In the genomic region with DNA sequence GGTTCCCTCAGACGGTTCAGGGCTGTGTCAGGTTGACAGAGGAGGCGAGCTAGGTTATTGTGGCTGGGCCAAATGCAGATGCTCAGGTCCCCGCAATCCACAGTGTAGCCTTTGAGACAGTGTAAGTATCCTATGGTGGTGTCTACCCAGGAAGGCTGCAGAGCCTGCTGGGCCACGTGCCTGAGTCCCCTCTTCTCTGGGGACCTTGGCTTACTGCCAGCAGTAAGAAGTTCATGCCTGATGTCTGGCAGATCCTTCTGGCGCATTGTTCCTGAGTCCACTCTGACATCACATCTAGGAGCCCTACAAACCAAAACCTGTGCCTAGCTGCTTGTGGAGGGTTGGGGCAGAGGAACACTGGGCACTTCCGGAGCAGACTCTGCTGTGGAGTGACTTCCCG, we compare ENCODE assay signal across 29 mouse cellular contexts. TPM values are rescaled to one million over a fixed set of nuclear protein-coding genes. Genes with fewer than 3 reads are reported as not detected.
DNase-seq lines count a peak whose midpoint lies in the region; ATAC-seq and TF ChIP-seq lines count a peak whose summit lies in the region.
"Had no signal": no experiment of that assay in that cellular context is flagged by ENCODE, and none has a peak within 500 bp of the region (broad histone marks: within the 10 kb centered on the region; RNA-seq: fewer than 3 reads in every experiment).

No protein-coding gene starts in this region.

- 73% methylated on average over 7 of the region's 7 CpGs for WGBS in forebrain, embryonic 13.5 days
- WGBS in forebrain, embryonic 10.5 days, result 81% methylated on average over 7 of the region's 7 CpGs
- whole genome bisulfite sequencing in midbrain, postnatal 0 days, result 74% methylated on average over 7 of the region's 7 CpGs
- WGBS in midbrain, embryonic 10.5 days, result 83% methylated on average over 7 of the region's 7 CpGs

- 0 out of 2 replicates have a peak overlapping the region, but pooled peaks have one; percentile 16 for H3K9ac ChIP-seq in forebrain, embryonic 13.5 days
- H3K9ac ChIP-seq in midbrain, postnatal 0 days (replicated peaks; ENCODE audit: low read length, poor library complexity, severe bottlenecking), result 0 out of 2 replicates have a peak overlapping the region, but pooled peaks have one; percentile 0
- H3K9ac ChIP-seq: forebrain, postnatal 0 days; hindbrain, embryonic 12.5 days; hindbrain, embryonic 15.5 days had no signal

- peaks cover 4% of the 10 kb centered on the region; the same call in 1 of the 2 replicates for H3K4me1 ChIP-seq in forebrain, embryonic 13.5 days
- H3K4me1 ChIP-seq in forebrain, embryonic 10.5 days, result 0 out of 2 replicates have a peak, but pooled peaks cover 3% of the 10 kb centered on the region
- no peaks in the 10 kb centered on the region for H3K4me1 ChIP-seq in midbrain, postnatal 0 days (ENCODE audit: insufficient read depth, low read length)
- 0 out of 2 replicates have a peak, but pooled peaks cover 2% of the 10 kb centered on the region for H3K4me1 ChIP-seq in midbrain, embryonic 10.5 days
- H3K4me1 ChIP-seq: heart, embryonic 10.5 days; hindbrain, embryonic 12.5 days; hindbrain, embryonic 15.5 days had no signal

- intact Hi-C loops in left cerebral cortex, postnatal 4 days (cut with DNase I), result loop anchor here (10.0 kb wide), 1 partner anchor 278 kb away; a partner anchor contains a TSS

- no peaks in the 10 kb centered on the region for H3K36me3 ChIP-seq in forebrain, embryonic 13.5 days (ENCODE audit: poor library complexity, severe bottlenecking)
- no peaks in the 10 kb centered on the region for H3K36me3 ChIP-seq in forebrain, embryonic 10.5 days (replicated peaks)
- peaks cover 16% of the 10 kb centered on the region; the same call in 1 of the 2 replicates for H3K36me3 ChIP-seq in midbrain, postnatal 0 days (ENCODE audit: insufficient read depth, low read length)
- H3K36me3 ChIP-seq in midbrain, embryonic 10.5 days, result no peaks in the 10 kb centered on the region
- H3K36me3 ChIP-seq: G1E; heart, embryonic 10.5 days; hindbrain, embryonic 12.5 days; hindbrain, embryonic 15.5 days had no signal

- no peak for DNase-seq in forebrain, embryonic 10.5 days (ENCODE audit: extremely low spot score, low spot score)
- DNase-seq in left cerebral cortex, postnatal 4 days, result peak; percentile 24
- no peak for DNase-seq in left cerebral cortex, adult 18-20 months (ENCODE audit: low spot score in 2 of 2)
- DNase-seq in midbrain, postnatal 0 days (ENCODE audit: low spot score), result no peak
- DNase-seq in midbrain, embryonic 10.5 days (ENCODE audit: low spot score), result no peak
- peak; percentile 18 for DNase-seq in 416B (ENCODE audit: low read depth)
- no peak for DNase-seq in adrenal gland, postnatal 14 days
- DNase-seq: adrenal gland, postnatal 10 days; B cell, adult 2 months; cerebellum, adult 18-20 months; cerebellum, adult 9-10 months; cerebellum, postnatal 14 days; forebrain, postnatal 0 days; gastrocnemius, postnatal 25 days; heart, adult 2 months had no signal

- no peaks in the 10 kb centered on the region for H3K27me3 ChIP-seq in forebrain, embryonic 13.5 days
- H3K27me3 ChIP-seq in forebrain, embryonic 10.5 days (ENCODE audit: poor library complexity, severe bottlenecking), result no peaks in the 10 kb centered on the region
- no peaks in the 10 kb centered on the region for H3K27me3 ChIP-seq in midbrain, postnatal 0 days (ENCODE audit: insufficient read depth, low read length)
- no peaks in the 10 kb centered on the region for H3K27me3 ChIP-seq in midbrain, embryonic 10.5 days (ENCODE audit: low read depth, poor library complexity, severe bottlenecking)
- H3K27me3 ChIP-seq: hindbrain, embryonic 12.5 days; hindbrain, embryonic 15.5 days had no signal

- H3K27ac ChIP-seq in forebrain, embryonic 13.5 days, result no peak overlapping the region
- H3K27ac ChIP-seq in forebrain, embryonic 10.5 days, result no peak overlapping the region
- no peak overlapping the region for H3K27ac ChIP-seq in midbrain, postnatal 0 days (ENCODE audit: low read depth, low read length)
- H3K27ac ChIP-seq in midbrain, embryonic 10.5 days (replicated peaks), result no peak overlapping the region; the same call in 1 of the 2 replicates
- H3K27ac ChIP-seq: heart, adult 2 months; heart, embryonic 10.5 days; hindbrain, embryonic 12.5 days; hindbrain, embryonic 15.5 days had no signal

- no peak for TF ChIP-seq CTCF in midbrain, postnatal 0 days (IDR thresholded peaks at IDR 0.05)

- no peaks in the 10 kb centered on the region for H3K9me3 ChIP-seq in forebrain, embryonic 13.5 days (replicated peaks)
- no peaks in the 10 kb centered on the region for H3K9me3 ChIP-seq in forebrain, embryonic 10.5 days
- no peaks in the 10 kb centered on the region for H3K9me3 ChIP-seq in midbrain, postnatal 0 days (ENCODE audit: low read length)
- no peaks in the 10 kb centered on the region for H3K9me3 ChIP-seq in midbrain, embryonic 10.5 days (replicated peaks)
- H3K9me3 ChIP-seq: heart, embryonic 10.5 days; hindbrain, embryonic 12.5 days; hindbrain, embryonic 15.5 days had no signal

- no peak for ATAC-seq in forebrain, embryonic 13.5 days
- no peak for ATAC-seq in midbrain, postnatal 0 days (ENCODE audit: low FRiP score)
- ATAC-seq: forebrain, postnatal 0 days; Patski had no signal

- no peak overlapping the region for H3K4me2 ChIP-seq in forebrain, embryonic 13.5 days
- no peak overlapping the region for H3K4me2 ChIP-seq in midbrain, postnatal 0 days (ENCODE audit: low read depth, low read length, poor library complexity, severe bottlenecking)
- H3K4me2 ChIP-seq: hindbrain, embryonic 12.5 days; hindbrain, embryonic 15.5 days had no signal

- H3K4me3 ChIP-seq in forebrain, embryonic 13.5 days, result no peak overlapping the region
- no peak overlapping the region for H3K4me3 ChIP-seq in forebrain, embryonic 10.5 days
- H3K4me3 ChIP-seq in midbrain, postnatal 0 days (ENCODE audit: low read depth, low read length), result no peak overlapping the region
- H3K4me3 ChIP-seq in midbrain, embryonic 10.5 days, result no peak overlapping the region
- H3K4me3 ChIP-seq: heart, adult 2 months; heart, embryonic 10.5 days; hindbrain, embryonic 12.5 days; hindbrain, embryonic 15.5 days had no signal

RNA-seq across cellular contexts. Expression of a gene that starts 27.2 kb away (rescaled TPM):
- polyA plus RNA-seq in forebrain, embryonic 13.5 days (2015; fragmentation: Nextera tagmentation; extraction: Ambion mirVana), result 0.40 and 0.68 TPM in 2 replicates
- polyA plus RNA-seq in forebrain, embryonic 10.5 days (2016; fragmentation: Nextera tagmentation; extraction: Ambion mirVana), result not detected in 2 replicates
- 10 to 100 TPM; 33.2 to 36.8 TPM for total RNA-seq in left cerebral cortex, postnatal 4 days (2021)
- total RNA-seq in left cerebral cortex, adult 18-20 months (2021), result 10 to 100 TPM; 34.0 to 35.9 TPM
- total RNA-seq in midbrain, postnatal 0 days (2014; rRNA removed), result 19.4 and 29.5 TPM in 2 replicates
- polyA plus RNA-seq in midbrain, postnatal 0 days (2015; fragmentation: Nextera tagmentation; extraction: Ambion mirVana), result 1.2 and 1.6 TPM in 2 replicates
- 0.01 and 0.05 TPM in 2 replicates for polyA plus RNA-seq in midbrain, embryonic 10.5 days (2016; fragmentation: Nextera tagmentation; extraction: Ambion mirVana)
- total RNA-seq in adrenal gland, postnatal 14 days (2021), result 0.19 and 0.98 TPM in 2 replicates
- total RNA-seq: CH12.LX; gastrocnemius, adult 8-10 months; gastrocnemius, postnatal 25 days; heart, adult 2 months; heart, postnatal 25 days; hematopoietic stem cell, adult 5-6 weeks had no signal
- polyA plus RNA-seq: embryonic facial prominence, embryonic 11.5 days; G1E; heart, adult 2 months; heart, embryonic 10.5 days; heart, embryonic 14.5 days; heart, postnatal 0 days; intestine, embryonic 14.5 days; Patski had no signal

Comparison
In these comparisons a context has a peak if more than half of its experiments do, and no peak if none do; other contexts are left out.
1. DNase-seq: peak in left cerebral cortex, postnatal 4 days (single experiment) and 416B (single experiment); none in forebrain, embryonic 10.5 days (single experiment), left cerebral cortex, adult 18-20 months (0 of 2), midbrain, postnatal 0 days (single experiment), midbrain, embryonic 10.5 days (single experiment) and adrenal gland, postnatal 14 days (single experiment).
2. RNA of a gene that starts 27.2 kb away (total RNA-seq): 33.2 to 36.8 TPM in left cerebral cortex, postnatal 4 days, 34.0 to 35.9 TPM in left cerebral cortex, adult 18-20 months and 19.4 to 29.5 TPM in midbrain, postnatal 0 days; 0.19 to 0.98 TPM in adrenal gland, postnatal 14 days; every median in the first group is over 10 times any median in the second.